Mouse (Mus musculus) left cerebral cortex, postnatal 36 days (tissue): ENCODE measurements around the gene Ccl6. TPM values are rescaled to one million over a fixed set of nuclear protein-coding genes. Genes with fewer than 3 reads are reported as not detected.

Experiments
- DNase-seq, 2 experiments: peaks; one replicate each; pipeline ENCODE4 v3.0.0; 2021 to 2022; ENCODE audit warnings: low spot score in 2 of 2, mixed read lengths in 1 of 2
- intact Hi-C: fragments of 180-260 bp; cut with DNase I; formaldehyde crosslinking; loops from one replicate; pipeline ENCODE4 v1.15.1; 2025
- total RNA-seq, 2 experiments: library from RNA; stranded (reverse); gene quantifications; 2 replicates each; pipeline ENCODE4 v1.2.3; 2021

Gene Ccl6
- total RNA-seq: 1 to 10 TPM; 1.4 to 1.6 TPM

DNA sequence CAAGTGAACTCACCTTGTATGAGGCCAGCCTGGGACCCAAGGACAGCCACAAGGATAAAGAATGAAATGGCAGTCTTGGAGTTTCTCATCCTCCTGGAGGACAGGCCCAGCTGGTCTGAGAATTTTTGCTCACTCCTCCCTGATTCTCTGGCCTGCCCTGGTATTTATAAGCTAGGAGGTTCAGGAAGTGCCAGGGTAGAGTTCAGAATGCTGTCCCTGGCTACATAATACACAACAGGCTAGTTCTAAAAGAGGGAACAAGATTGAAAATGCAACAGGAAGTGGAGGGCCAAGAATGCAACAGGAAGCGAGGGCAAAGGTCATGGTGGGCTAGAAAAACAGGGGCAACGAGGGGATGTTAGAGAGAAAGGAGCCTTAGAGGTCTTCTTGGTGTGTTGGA, at the start of gene Ccl6:
Ccl6 (minus strand) TSS at position 235 of the 400 bp plus-strand sequence.
- intact Hi-C loops: no loop called here

DNA sequence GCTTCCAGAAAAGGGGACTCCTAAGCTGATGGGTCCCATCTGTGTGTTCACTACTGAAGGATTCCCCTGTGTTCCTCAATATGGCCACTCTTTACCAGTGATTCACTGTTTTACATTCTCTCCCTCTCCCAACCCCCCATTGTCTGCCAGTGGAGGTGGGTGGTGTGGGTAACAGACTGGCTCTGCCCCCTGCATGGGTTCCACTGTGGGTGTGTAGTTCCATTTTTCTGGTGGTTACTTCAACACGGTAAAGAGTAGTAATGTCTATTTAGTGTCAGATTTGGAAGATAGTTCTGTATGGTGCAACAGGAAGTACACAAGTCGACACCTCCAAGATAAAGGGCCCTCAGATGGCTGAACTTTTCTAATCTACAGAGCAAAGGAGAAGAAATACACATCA, 48.3 kb upstream of the Ccl6 start:
- intact Hi-C loops: no loop called here
- no peak for DNase-seq

More for the DNA sequence above, at the start of gene Ccl6:
- no peak for DNase-seq

DNA sequence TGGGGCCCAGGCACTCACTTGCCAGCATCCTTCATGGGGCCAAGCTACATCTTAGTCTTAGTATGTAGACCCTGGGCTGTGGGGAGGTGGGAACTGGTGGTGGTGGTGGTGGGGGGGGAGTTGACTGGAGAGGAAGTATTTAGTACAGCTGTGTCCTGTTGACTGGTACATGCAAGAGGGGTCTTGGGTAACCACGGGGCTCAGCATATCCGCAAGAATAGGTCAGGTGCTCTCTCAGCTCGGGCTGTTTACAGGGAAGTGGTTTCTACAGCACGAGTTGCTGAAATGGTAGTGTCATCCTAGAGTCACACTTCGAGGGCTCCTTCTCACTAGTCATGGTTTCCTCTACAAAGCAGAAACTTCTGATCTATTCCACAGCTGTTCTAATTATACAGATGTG, 47.3 kb upstream of the Ccl6 start:
- intact Hi-C loops: no loop called here
- no peak for DNase-seq

DNA sequence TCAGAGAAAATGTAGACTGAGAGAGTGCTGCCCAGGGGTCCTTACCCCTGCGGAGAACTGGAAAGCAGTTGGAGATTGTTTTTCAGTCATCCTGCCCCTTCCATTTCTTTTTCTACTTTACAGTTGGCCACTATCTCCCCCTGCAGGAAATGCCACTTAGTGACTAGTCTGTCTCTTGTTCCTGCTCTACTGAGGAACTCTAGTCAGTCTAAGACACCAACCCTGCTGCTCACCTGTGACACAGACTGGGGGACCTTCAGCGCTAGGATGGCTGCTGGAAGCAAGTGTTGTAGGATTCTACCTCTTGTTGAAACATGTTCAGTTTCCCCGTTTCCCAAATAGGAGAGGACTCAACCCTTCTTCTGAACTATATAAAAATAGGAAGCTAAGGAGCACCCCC, 46.6 kb upstream of the Ccl6 start:
- intact Hi-C loops: no loop called here
- DNase-seq: no peak

DNA sequence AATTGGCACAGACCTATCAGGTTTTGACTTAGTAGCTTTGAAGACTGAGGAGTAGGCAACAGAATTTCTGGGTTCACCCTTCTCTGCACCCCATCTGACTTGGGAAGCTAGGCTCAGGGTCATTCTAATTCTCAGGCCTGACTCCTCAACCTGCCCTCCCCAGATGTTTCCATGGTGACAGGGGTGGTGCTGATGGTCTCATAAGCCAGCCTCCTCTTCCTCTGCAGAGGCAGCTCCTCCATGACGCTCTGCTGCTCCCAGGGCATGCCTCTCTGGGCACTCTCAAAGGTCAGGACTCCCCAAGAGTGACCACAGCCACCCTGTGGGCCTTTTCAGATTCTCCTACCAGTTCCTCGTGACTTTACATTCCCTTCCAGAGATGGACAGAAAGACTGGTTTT, 46.0 kb upstream of the Ccl6 start:
- intact Hi-C loops: no loop called here
- DNase-seq: no peak

- DNase-seq: no peak
- intact Hi-C loops: no loop called here
Observed at GRCm38 (mm10) chr11:83636742-83637235, 43.9 kb upstream of the Ccl6 start.

GRCm38 (mm10) chr11:83634898-83635297, 42.0 kb upstream of the Ccl6 start:
- intact Hi-C loops: no loop called here
- DNase-seq: no peak

GRCm38 (mm10) chr11:83634425-83634824, 41.5 kb upstream of the Ccl6 start:
- no peak for DNase-seq

GRCm38 (mm10) chr11:83632744-83633143, 39.9 kb upstream of the Ccl6 start:
- no peak for DNase-seq
- intact Hi-C loops: no loop called here

More at GRCm38 (mm10) chr11:83634425-83634824, 41.5 kb upstream of the Ccl6 start:
- intact Hi-C loops: no loop called here

DNA sequence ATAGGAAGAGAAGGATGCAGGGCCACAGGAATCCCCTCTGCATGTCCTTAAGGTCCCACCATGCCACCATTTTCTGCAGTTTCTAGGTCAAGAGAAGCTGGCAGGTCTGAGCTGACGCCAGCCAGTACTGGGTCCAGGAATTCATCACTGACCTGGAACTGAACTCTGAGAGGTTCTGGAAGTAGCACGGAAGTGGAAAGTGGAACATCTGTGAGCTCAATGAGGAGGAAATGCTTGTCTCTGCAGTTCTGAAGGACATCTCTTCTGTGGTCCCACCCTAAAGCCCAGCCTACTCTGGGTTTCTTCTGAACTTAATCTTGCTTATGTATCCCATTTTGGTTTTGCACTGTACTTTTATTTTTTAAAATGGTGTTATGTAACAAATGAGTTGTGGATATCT, 38.2 kb upstream of the Ccl6 start:
- intact Hi-C loops: no loop called here
- no peak for DNase-seq

- DNase-seq: no peak
- intact Hi-C loops: no loop called here
Observed at GRCm38 (mm10) chr11:83630630-83631029, 37.7 kb upstream of the Ccl6 start.

GRCm38 (mm10) chr11:83628808-83629207, 35.9 kb upstream of the Ccl6 start:
- intact Hi-C loops: no loop called here
- DNase-seq: no peak

DNA sequence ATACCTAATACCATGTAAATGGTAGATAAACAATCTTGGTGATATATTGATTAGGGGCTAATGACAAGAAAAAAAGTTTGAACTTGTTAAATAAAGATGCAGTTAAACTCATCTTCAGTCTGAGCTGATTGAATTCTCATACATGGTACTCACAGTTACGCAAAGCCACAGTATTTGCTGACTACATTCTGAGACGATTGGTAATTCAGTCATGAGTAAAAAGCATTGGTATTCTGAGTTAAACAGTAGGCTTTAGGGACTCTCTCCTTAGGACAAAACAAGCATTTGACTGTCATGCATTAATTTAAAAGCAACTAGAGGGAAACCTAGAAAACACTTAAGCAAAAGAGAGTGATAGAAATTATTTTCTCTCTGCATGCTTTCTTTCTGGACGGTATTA, 30.7 kb upstream of the Ccl6 start:
- intact Hi-C loops: no loop called here
- DNase-seq: no peak

- no peak for DNase-seq
- intact Hi-C loops: no loop called here
Observed at GRCm38 (mm10) chr11:83619037-83619436, 26.1 kb upstream of the Ccl6 start.

- intact Hi-C loops: no loop called here
- DNase-seq: no peak
Observed at GRCm38 (mm10) chr11:83618238-83618637, 25.4 kb upstream of the Ccl6 start.

DNA sequence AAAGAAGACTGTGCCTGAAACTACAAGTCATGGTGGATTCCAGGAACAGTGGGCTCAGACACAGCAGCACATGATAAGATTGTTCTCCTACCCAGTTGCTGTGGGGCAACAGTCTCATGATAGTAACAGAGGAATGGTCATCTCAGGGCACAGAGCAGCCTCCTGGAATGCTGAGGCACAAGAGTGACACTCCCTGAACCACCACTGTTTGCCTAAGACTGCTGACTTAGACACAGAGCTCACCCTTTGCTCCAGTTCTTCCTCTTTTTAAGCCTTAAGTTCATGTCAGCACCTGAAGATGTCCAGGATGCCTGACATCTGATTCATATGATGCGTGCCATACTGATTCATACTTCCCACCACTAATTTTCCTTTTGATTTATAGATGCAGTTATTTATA, 23.7 kb upstream of the Ccl6 start:
- DNase-seq: no peak
- intact Hi-C loops: no loop called here

- no peak for DNase-seq
- intact Hi-C loops: no loop called here
Observed at GRCm38 (mm10) chr11:83610900-83611299, 18.0 kb upstream of the Ccl6 start.

GRCm38 (mm10) chr11:83606396-83606795, 13.5 kb upstream of the Ccl6 start:
- DNase-seq: no peak
- intact Hi-C loops: no loop called here

- intact Hi-C loops: no loop called here
- DNase-seq: no peak
Observed at GRCm38 (mm10) chr11:83605535-83605934, 12.6 kb upstream of the Ccl6 start.

- intact Hi-C loops: no loop called here
- no peak for DNase-seq
Observed at GRCm38 (mm10) chr11:83604698-83605097, 11.8 kb upstream of the Ccl6 start.

DNA sequence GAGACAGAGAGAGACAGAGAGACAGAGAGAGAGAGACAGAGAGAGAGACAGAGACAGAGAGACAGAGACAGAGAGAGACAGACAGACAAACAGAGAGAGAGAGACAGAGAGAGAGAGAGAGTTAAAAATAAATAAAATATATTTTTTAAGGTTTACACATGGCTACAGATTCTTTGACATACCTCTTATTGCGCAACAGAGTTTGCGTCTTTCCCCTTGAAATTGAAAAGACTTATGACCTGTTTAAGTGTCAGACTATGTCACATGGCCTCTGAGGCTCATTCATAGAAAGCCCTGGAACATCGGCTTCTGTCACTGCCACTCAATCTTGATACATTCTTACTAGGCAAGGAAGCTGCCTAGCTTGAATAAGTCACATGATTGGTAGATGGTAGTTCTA, 10.5 kb upstream of the Ccl6 start:
- intact Hi-C loops: no loop called here
- no peak for DNase-seq

DNA sequence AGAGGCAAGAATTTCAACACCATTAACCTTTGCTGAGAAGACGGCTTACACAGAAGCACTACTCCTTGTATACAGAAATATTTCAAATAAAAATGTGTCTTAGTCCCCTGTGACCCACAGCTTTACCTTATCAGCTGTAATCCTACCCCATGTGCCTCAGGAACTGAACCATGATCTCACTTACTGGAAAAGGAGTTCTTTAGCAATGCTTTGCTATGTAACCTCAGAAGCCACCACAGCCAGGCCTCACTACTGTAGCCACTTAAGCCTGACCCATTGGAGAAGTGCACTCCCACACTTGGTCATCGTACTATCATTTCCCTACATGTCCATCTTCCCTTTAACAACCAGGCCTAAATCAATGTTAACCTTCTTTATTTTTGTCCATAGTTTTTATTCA, 7.7 kb upstream of the Ccl6 start:
- intact Hi-C loops: no loop called here
- DNase-seq: no peak
